ENCODE assay signal across 8 mouse cellular contexts in the genomic region with DNA sequence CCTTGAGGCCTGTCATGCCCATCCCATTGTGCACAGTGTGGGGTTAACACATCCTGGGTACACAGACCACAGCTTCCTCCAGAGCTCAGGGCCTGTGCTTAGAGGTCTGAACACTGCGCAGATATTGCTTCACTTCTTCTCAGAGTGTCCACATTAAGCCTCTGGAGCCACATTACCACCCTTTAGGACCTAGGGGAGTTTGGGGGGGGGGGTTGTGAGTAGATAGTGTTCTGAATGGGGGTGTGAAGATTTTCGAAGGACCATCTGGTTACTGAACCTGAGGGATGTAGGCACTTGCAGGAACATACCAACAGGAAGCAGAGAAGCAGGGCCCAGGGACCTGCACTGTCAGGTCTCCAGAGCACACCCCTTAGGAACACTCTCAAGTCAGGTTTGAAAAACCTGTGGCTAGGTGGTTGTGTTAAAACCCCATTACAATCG. TPM values are rescaled to one million over a fixed set of nuclear protein-coding genes. Genes with fewer than 3 reads are reported as not detected.
DNase-seq lines count a peak whose midpoint lies in the region; ATAC-seq lines count a peak whose summit lies in the region.

No protein-coding gene starts in this region.

- H3K4me1 ChIP-seq in liver, embryonic 11.5 days (replicated peaks; ENCODE audit: control insufficient read depth, insufficient read depth, low read length), result peaks cover 35% of the 10 kb centered on the region
- H3K4me1 ChIP-seq in liver, embryonic 15.5 days (replicated peaks), result peaks cover 34% of the 10 kb centered on the region

- 0 out of 2 replicates have a peak, but pooled peaks have one; percentile 35 for ATAC-seq in liver, embryonic 11.5 days (replicated peaks; ENCODE audit: low FRiP score)
- ATAC-seq in erythroid progenitor cell, adult 5-6 weeks (replicated peaks; ENCODE audit: low FRiP score, poor library complexity, severe bottlenecking), result 0 out of 2 replicates have a peak, but pooled peaks have one; percentile 34
- peak; percentile 63 for ATAC-seq in liver, embryonic 15.5 days (ENCODE audit: insufficient read depth)

- H3K9me3 ChIP-seq in liver, embryonic 11.5 days (ENCODE audit: control insufficient read depth, low read length), result no peaks in the 10 kb centered on the region
- H3K9me3 ChIP-seq in liver, embryonic 15.5 days (replicated peaks), result no peaks in the 10 kb centered on the region

- H3K27me3 ChIP-seq in liver, embryonic 11.5 days (replicated peaks; ENCODE audit: control insufficient read depth, insufficient read depth, low read length), result peaks cover 43% of the 10 kb centered on the region
- peaks cover 59% of the 10 kb centered on the region for H3K27me3 ChIP-seq in liver, embryonic 15.5 days

- peak overlapping the region; percentile 25; the same call in 1 of the 2 replicates for H3K27ac ChIP-seq in liver, embryonic 11.5 days (ENCODE audit: low read depth, low read length)
- H3K27ac ChIP-seq in liver, embryonic 15.5 days (replicated peaks), result no peak overlapping the region

- H3K36me3 ChIP-seq in liver, embryonic 11.5 days (ENCODE audit: control insufficient read depth, insufficient read depth, low read length), result no peaks in the 10 kb centered on the region
- H3K36me3 ChIP-seq in liver, embryonic 15.5 days (replicated peaks), result no peaks in the 10 kb centered on the region

- H3K9ac ChIP-seq in liver, embryonic 11.5 days (ENCODE audit: low read depth, low read length), result peak overlapping the region; percentile 34; the same call in 1 of the 2 replicates
- no peak overlapping the region for H3K9ac ChIP-seq in liver, embryonic 15.5 days

- H3K4me2 ChIP-seq in liver, embryonic 11.5 days, result peak overlapping the region; percentile 98
- peak overlapping the region; percentile 73 for H3K4me2 ChIP-seq in liver, embryonic 15.5 days

- WGBS in liver, embryonic 11.5 days, result 21% methylated on average over 3 of the region's 3 CpGs
- WGBS in liver, embryonic 15.5 days (ENCODE audit: insufficient replicate concordance), result 22% methylated on average over 3 of the region's 3 CpGs

- H3K4me3 ChIP-seq in liver, embryonic 11.5 days (ENCODE audit: low read depth, low read length), result peak overlapping the region; percentile 65
- H3K4me3 ChIP-seq in liver, embryonic 15.5 days (replicated peaks), result peak overlapping the region; percentile 62; the same call in 1 of the 2 replicates

- peak; percentile 31 for DNase-seq in liver, embryonic 11.5 days (ENCODE audit: low spot score)
- DNase-seq in liver, result no peak
- DNase-seq in thymus, postnatal 0 days (ENCODE audit: low spot score), result peak; percentile 80
- DNase-seq in layer of hippocampus, adult 11-12 months (ENCODE audit: low spot score), result no peak
- DNase-seq in left cerebral cortex, adult 18-20 months (ENCODE audit: low spot score in 2 of 2), result no peak
- DNase-seq in retina, postnatal 1 day, result no peak

RNA-seq across cellular contexts. Expression of a gene that starts 3.3 kb away (rescaled TPM):
- polyA plus RNA-seq in liver, embryonic 11.5 days (2014; fragmentation: Nextera tagmentation; extraction: Ambion mirVana), result 23.1 and 24.3 TPM in 2 replicates
- total RNA-seq in erythroid progenitor cell, adult 5-6 weeks (2015; ENCODE audit: low replicate concordance), result 26.7 and 27.2 TPM in 2 replicates
- 13.4 and 16.0 TPM in 2 replicates for total RNA-seq in erythroid progenitor cell, adult 5-6 weeks (2017; ENCODE audit: low replicate concordance)
- 8.1 and 9.1 TPM in 2 replicates for polyA plus RNA-seq in liver, embryonic 15.5 days (2015; fragmentation: Nextera tagmentation; extraction: Ambion mirVana)
- 50.6 and 53.5 TPM in 2 replicates for polyA plus RNA-seq in thymus, postnatal 0 days (2015; fragmentation: Nextera tagmentation; extraction: Ambion mirVana)
- 1 to 10 TPM; 5.8 to 6.4 TPM for total RNA-seq in left cerebral cortex, adult 18-20 months (2021)

Comparison
In these comparisons a context has a peak if more than half of its experiments do, and no peak if none do; other contexts are left out.
1. DNase-seq: peak in liver, embryonic 11.5 days (single experiment) and thymus, postnatal 0 days (single experiment); none in liver (single experiment), layer of hippocampus, adult 11-12 months (single experiment), left cerebral cortex, adult 18-20 months (0 of 2) and retina, postnatal 1 day (single experiment).
2. Peak in every context shown above with its lines, with median percentiles within 50 percentile points of each other: ATAC-seq.